Mouse (Mus musculus) lung, embryonic 16.5 days (tissue): ENCODE data around the gene Tubd1. TPM values are rescaled to one million over a fixed set of nuclear protein-coding genes. Genes with fewer than 3 reads are reported as not detected.
A peak's percentile ranks its signal among the peaks of the same experiment; 100 is the strongest.

Source experiments
- ATAC-seq: fragments of 200-750 bp; cut with Nextera tagmentation; 2 replicates; pipeline ENCODE4 v1.8.0; 2017; ENCODE audit warnings: low read depth, mild to moderate bottlenecking, moderate library complexity
- H3K27ac ChIP-seq: fragments of 300-500 bp; sonication (generic); 2 replicates; pipeline ENCODE4 v1.5.1; 2014; ENCODE audit warnings: mild to moderate bottlenecking, control low read depth, low read length
- H3K27me3 ChIP-seq: fragments of 300-500 bp; sonication (generic); 2 replicates; pipeline ENCODE4 v1.6.1; 2014; ENCODE audit warnings: low read depth, low read length, mixed read lengths; ENCODE audit not compliant: control insufficient read depth, insufficient read depth
- H3K36me3 ChIP-seq: fragments of 300-500 bp; sonication (generic); 2 replicates; pipeline ENCODE4 v1.6.1; 2014; ENCODE audit warnings: low read length; ENCODE audit not compliant: control insufficient read depth, insufficient read depth
- H3K4me1 ChIP-seq: fragments of 300-500 bp; sonication (generic); replicated peaks from 2 replicates; pipeline ENCODE4 v1.6.1; 2014; ENCODE audit warnings: low read length, mixed read lengths; ENCODE audit not compliant: control insufficient read depth, insufficient read depth
- H3K4me2 ChIP-seq: fragments of 300-500 bp; sonication (generic); 2 replicates; pipeline ENCODE4 v1.6.1; 2014; ENCODE audit warnings: low read depth, low read length, control low read depth
- H3K4me3 ChIP-seq: fragments of 300-500 bp; sonication (generic); 2 replicates; pipeline ENCODE4 v1.5.1; 2014; ENCODE audit warnings: mild to moderate bottlenecking, low read length, control low read depth
- H3K9ac ChIP-seq: fragments of 300-500 bp; sonication (generic); 2 replicates; pipeline ENCODE4 v1.6.1; 2014; ENCODE audit warnings: low read length, control low read depth
- H3K9me3 ChIP-seq: fragments of 300-500 bp; sonication (generic); 2 replicates; pipeline ENCODE4 v1.6.1; 2016; ENCODE audit warnings: low read length; ENCODE audit not compliant: control insufficient read depth
- WGBS: fragments of 180-500 bp; shearing (Covaris S2); extraction: QIAGEN DNeasy Blood & Tissue Kit; methylation state at CpG from one replicate; pipeline ENCODE4 v1.1.7; 2014; 5-methylcytosine and 5-hydroxymethylcytosine counted together
- polyA plus RNA-seq: library from polyadenylated mRNA; unstranded; fragments of >200 nt; fragmentation: Nextera tagmentation; extraction: Ambion mirVana; gene quantifications from 2 replicates; pipeline ENCODE4 v1.2.1, GENCODE M21; 2015

Gene Tubd1
- polyA plus RNA-seq, 1 experiment from 2014 or later: 14.0 TPM

GRCm38 (mm10) chr11:86572623-86573022 lies 27.8 kb downstream of the Tubd1 start:
- Histone ChIP-seq H3K9me3 (no peaks in the 10 kb centered on the region), H3K4me2 (no peak overlapping the region), H3K4me3 (no peak overlapping the region), H3K36me3 (no peaks in the 10 kb centered on the region), H3K4me1 (peaks cover 35% of the 10 kb centered on the region), H3K9ac (no peak overlapping the region), H3K27ac (peak overlapping the region; percentile 90), H3K27me3 (no peaks in the 10 kb centered on the region)
- WGBS: 64% methylated on average over 2 of the region's 2 CpGs
- no peak for ATAC-seq

GRCm38 (mm10) chr11:86573646-86574231 lies 28.9 kb downstream of the Tubd1 start:
- Histone ChIP-seq H3K4me3 (no peak overlapping the region), H3K4me2 (no peak overlapping the region), H3K27me3 (no peaks in the 10 kb centered on the region), H3K36me3 (no peaks in the 10 kb centered on the region), H3K9me3 (no peaks in the 10 kb centered on the region), H3K9ac (no peak overlapping the region), H3K4me1 (peaks cover 41% of the 10 kb centered on the region), H3K27ac (no peak overlapping the region)
- WGBS: 75% methylated on average over 6 of the region's 6 CpGs
- ATAC-seq: no peak

GRCm38 (mm10) chr11:86574408-86574807 lies 29.6 kb downstream of the Tubd1 start:
- Histone ChIP-seq H3K4me2 (no peak overlapping the region), H3K27me3 (no peaks in the 10 kb centered on the region), H3K9ac (no peak overlapping the region), H3K4me3 (no peak overlapping the region), H3K4me1 (peaks cover 48% of the 10 kb centered on the region), H3K27ac (no peak overlapping the region; the same call in 1 of the 2 replicates), H3K36me3 (no peaks in the 10 kb centered on the region), H3K9me3 (no peaks in the 10 kb centered on the region)
- no peak for ATAC-seq
- 31% methylated on average over 2 of the region's 2 CpGs for WGBS

- 65% methylated on average over 7 of the region's 7 CpGs for WGBS
- Histone ChIP-seq H3K9ac (no peak overlapping the region), H3K4me1 (peaks cover 56% of the 10 kb centered on the region), H3K4me3 (no peak overlapping the region), H3K36me3 (no peaks in the 10 kb centered on the region), H3K27me3 (no peaks in the 10 kb centered on the region), H3K27ac (peak overlapping the region; percentile 57), H3K9me3 (no peaks in the 10 kb centered on the region), H3K4me2 (no peak overlapping the region)
- ATAC-seq: no peak
Measured at GRCm38 (mm10) chr11:86575632-86576378, 31.0 kb downstream of the Tubd1 start.

GRCm38 (mm10) chr11:86577231-86577630 lies 32.4 kb downstream of the Tubd1 start:
- 65% methylated on average over 4 of the region's 4 CpGs for WGBS
- H3K27me3 ChIP-seq: no peaks in the 10 kb centered on the region
- no peaks in the 10 kb centered on the region for H3K36me3 ChIP-seq
- peak; percentile 54 for ATAC-seq
- peak overlapping the region; percentile 74 for H3K27ac ChIP-seq
- no peak overlapping the region for H3K4me3 ChIP-seq
- no peaks in the 10 kb centered on the region for H3K9me3 ChIP-seq
- peaks cover 61% of the 10 kb centered on the region for H3K4me1 ChIP-seq
- H3K9ac ChIP-seq: no peak overlapping the region
- H3K4me2 ChIP-seq: no peak overlapping the region

DNA sequence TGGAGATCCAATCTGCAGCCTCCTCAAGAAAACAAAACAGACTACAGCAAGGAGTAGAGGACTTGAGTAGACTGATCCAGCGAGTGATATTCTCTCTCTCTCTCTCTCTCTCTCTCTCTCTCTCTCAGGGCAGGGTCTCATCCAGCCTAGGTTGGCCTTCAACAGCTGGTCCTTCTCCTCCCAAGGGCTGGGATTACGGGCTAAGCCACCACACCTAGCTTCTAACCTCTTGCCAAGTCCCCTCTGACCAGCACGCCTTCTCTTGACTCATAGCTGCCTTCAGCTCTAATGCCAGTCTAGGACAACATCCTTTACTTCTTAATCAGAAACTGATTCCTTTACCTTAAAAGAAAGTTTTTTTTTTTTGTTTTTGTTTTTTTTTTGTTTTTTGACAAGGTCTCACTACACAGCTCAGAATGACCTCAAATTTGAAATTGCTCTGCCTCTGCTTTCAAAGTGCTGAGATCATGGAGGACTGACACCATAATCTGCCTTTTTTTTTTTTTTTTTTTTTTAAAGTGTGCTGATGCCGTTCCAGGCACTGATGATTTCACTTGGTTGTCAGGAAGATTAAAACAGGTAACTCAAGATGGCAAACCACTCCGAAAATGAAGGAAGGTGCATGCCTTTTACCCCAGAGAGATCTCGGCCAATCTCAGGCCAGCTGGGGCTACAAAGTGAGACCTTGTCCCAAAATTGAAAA lies 33.5 kb downstream of the Tubd1 start:
- ATAC-seq: no peak

GRCm38 (mm10) chr11:86578809-86579730 lies 34.3 kb downstream of the Tubd1 start:
- no peaks in the 10 kb centered on the region for H3K27me3 ChIP-seq
- peaks cover 64% of the 10 kb centered on the region for H3K4me1 ChIP-seq
- no peaks in the 10 kb centered on the region for H3K36me3 ChIP-seq
- peak overlapping the region; percentile 26; the same call in 1 of the 2 replicates for H3K9ac ChIP-seq
- H3K27ac ChIP-seq: peak overlapping the region; percentile 58
- H3K4me2 ChIP-seq: no peak overlapping the region
- WGBS: 50% methylated on average over 25 of the region's 25 CpGs
- ATAC-seq: no peak
- no peak overlapping the region for H3K4me3 ChIP-seq
- no peaks in the 10 kb centered on the region for H3K9me3 ChIP-seq

More for the DNA sequence above, 33.5 kb downstream of the Tubd1 start:
- Histone ChIP-seq H3K9me3 (no peaks in the 10 kb centered on the region), H3K4me3 (no peak overlapping the region), H3K27me3 (no peaks in the 10 kb centered on the region), H3K4me1 (peaks cover 62% of the 10 kb centered on the region), H3K9ac (peak overlapping the region; percentile 26; the same call in 1 of the 2 replicates), H3K36me3 (no peaks in the 10 kb centered on the region), H3K27ac (peak overlapping the region; percentile 74), H3K4me2 (no peak overlapping the region)
- WGBS: 55% methylated on average over 6 of the region's 6 CpGs

DNA sequence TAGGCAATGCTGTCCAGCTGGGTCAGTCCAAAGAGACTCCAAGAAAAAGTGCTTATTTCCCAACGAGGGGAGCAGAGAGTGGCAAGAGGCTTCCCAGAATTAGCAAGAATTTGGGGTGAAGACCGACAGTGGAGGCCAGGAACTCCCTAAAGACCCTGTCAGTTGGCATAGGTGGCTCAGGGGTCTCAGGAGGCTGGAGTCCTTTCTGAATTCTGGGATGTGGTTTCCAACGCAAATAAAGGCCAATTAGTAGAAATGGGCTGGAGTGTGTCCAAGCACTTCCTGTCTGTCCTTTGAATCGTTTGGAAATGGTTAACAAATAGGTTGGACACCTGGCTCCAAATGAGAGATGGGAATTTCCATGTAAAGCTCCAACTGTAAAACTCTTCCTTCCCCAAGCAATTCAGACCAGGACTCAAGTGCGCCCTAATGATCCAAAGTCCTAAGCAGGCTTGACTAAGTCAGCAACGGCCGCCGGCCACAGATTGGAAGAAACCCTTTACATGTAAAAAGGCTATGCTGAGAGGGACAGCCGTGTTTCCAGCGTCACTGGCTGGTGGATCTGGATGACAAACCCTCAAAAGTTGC lies 35.0 kb downstream of the Tubd1 start:
- H3K9me3 ChIP-seq: no peaks in the 10 kb centered on the region
- H3K27ac ChIP-seq: peak overlapping the region; percentile 58
- H3K4me1 ChIP-seq: peaks cover 61% of the 10 kb centered on the region
- WGBS: 58% methylated on average over 10 of the region's 10 CpGs
- no peaks in the 10 kb centered on the region for H3K36me3 ChIP-seq
- no peak for ATAC-seq
- H3K4me2 ChIP-seq: no peak overlapping the region
- no peak overlapping the region for H3K4me3 ChIP-seq
- H3K27me3 ChIP-seq: no peaks in the 10 kb centered on the region
- H3K9ac ChIP-seq: no peak overlapping the region
